Mouse (Mus musculus) stomach, postnatal 0 days (tissue): ENCODE measurements around the gene Fbxw10.

Experiments used
- CTCF ChIP-seq: IDR thresholded peaks from 2 replicates; pipeline ENCODE4 v1.5.1; 2016; ENCODE audit warnings: antibody characterized with exemption, low read depth, mild to moderate bottlenecking, moderate library complexity
- EP300 ChIP-seq: optimal IDR thresholded peaks from 2 replicates; pipeline ENCODE3; 2016; ENCODE audit warnings: antibody characterized with exemption

DNA sequence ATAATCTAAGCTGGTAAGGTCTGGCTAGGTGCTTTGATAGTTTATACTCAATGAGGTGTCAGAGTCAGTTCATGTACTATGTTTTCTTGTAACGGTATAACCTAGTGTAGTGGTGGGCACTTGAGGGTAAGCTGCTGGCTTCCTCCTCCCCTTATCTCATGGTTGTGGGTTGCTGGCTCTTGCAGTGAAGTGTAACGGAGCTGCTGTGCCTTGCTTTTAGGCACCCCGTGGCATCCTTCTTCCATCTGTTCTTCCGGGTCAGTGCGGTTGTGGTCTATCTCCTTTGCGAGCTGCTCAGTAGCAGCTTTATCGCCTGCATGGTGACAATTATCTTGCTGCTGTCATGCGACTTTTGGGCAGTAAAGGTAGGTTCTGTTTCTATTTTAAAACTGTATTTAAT, 36.5 kb downstream of the Fbxw10 start:
- TF ChIP-seq CTCF (no peak), EP300 (no peak)
